Mouse (Mus musculus) liver, postnatal 0 days (tissue): ENCODE results near the gene Rhebl1.

Experiments used
- CTCF ChIP-seq: sonication (generic); IDR thresholded peaks from 2 replicates; pipeline ENCODE4 v1.5.1; 2016; ENCODE audit warnings: antibody characterized with exemption, low read depth
- EP300 ChIP-seq: IDR thresholded peaks from 2 replicates; pipeline ENCODE4 v1.6.1; 2016; ENCODE audit warnings: antibody characterized with exemption, low read depth, mild to moderate bottlenecking

DNA sequence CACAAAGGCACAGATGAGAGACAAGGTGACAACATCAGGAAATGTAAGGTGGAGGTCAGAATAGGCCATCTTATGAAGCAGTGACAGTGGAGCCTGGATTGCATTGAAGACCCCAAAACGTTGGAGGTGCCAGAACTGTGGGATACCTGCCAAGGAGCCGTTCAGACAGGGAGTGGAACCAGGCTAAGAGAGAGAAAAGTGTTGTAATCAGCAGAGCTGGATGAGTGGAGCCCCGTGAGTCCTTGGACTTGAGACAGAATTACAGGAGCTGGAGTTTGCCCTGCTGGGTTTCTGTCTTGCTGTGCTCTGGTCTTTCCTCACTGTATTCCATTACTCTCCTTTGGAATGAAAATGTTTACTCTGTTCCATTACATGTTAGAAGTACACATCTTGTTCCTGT is 28.2 kb upstream of the Rhebl1 start:
- no peak for TF ChIP-seq CTCF
- TF ChIP-seq EP300 = no peak
